Mouse (Mus musculus) cerebellum, adult 2 months (tissue): Measurements from ENCODE around the gene Mypop. TPM values are rescaled to one million over a fixed set of nuclear protein-coding genes. Genes with fewer than 3 reads are reported as not detected.
A peak's percentile ranks its signal among the peaks of the same experiment; 100 is the strongest.

Experiments used
- DNase-seq, 2 experiments: peaks; one replicate each; pipeline ENCODE4 v3.0.0; 2021
- H3K27ac ChIP-seq: fragments of 200-500 bp; 2 replicates; pipeline ENCODE4 v1.5.1; 2012; ENCODE audit warnings: low read length, control low read depth, inconsistent platforms; ENCODE audit not compliant: insufficient read depth
- H3K27me3 ChIP-seq: fragments of 200-500 bp; 2 replicates; pipeline ENCODE4 v1.6.1; 2012; ENCODE audit warnings: inconsistent platforms, mild to moderate bottlenecking, low read length, moderate library complexity; ENCODE audit not compliant: control insufficient read depth, insufficient read depth
- H3K4me1 ChIP-seq: fragments of 200-500 bp; 2 replicates; pipeline ENCODE4 v1.6.1; 2011; ENCODE audit warnings: low read length; ENCODE audit not compliant: control insufficient read depth, insufficient read depth
- H3K4me3 ChIP-seq: fragments of 200-500 bp; replicated peaks from 2 replicates; pipeline ENCODE3; 2011; ENCODE audit warnings: mild to moderate bottlenecking, low read depth, low read length, control low read depth; ENCODE audit not compliant: insufficient read depth
- CTCF ChIP-seq: fragments of 200-500 bp; IDR thresholded peaks from 2 replicates; pipeline ENCODE4 v1.5.1; 2011; ENCODE audit warnings: low read depth, mild to moderate bottlenecking, control low read depth, low read length, moderate library complexity, borderline replicate concordance; ENCODE audit not compliant: insufficient read depth
- POLR2A ChIP-seq: fragments of 200-500 bp; IDR thresholded peaks from 2 replicates; pipeline ENCODE4 v1.6.1; 2011; ENCODE audit warnings: low read length, control low read depth, borderline replicate concordance; ENCODE audit not compliant: insufficient read depth
- WGBS: fragments of 180-500 bp; shearing (Covaris S2); methylation state at CpG from one replicate; pipeline ENCODE4 v1.1.7; 2018; 5-methylcytosine and 5-hydroxymethylcytosine counted together
- polyA plus RNA-seq: library from polyadenylated mRNA; depleted of rRNA; stranded (reverse); fragments of >200 nt; gene quantifications from 2 replicates; pipeline ENCODE4 v1.2.3, GENCODE M21; 2012

Mypop gene
- polyA plus RNA-seq, 1 experiment = 55.3 TPM

- peaks cover 3% of the 10 kb centered on the region; the same call in 1 of the 2 replicates for H3K27me3 ChIP-seq
- 3% methylated on average over 30 of the region's 30 CpGs for WGBS
- peak; percentile 46 to 48 for DNase-seq
- no peaks in the 10 kb centered on the region for H3K4me1 ChIP-seq
- peak within 1 kb of the TSS; percentile 59 for H3K4me3 ChIP-seq
- no peak for TF ChIP-seq POLR2A
- TF ChIP-seq CTCF = no peak
- no peak within 1 kb of the TSS for H3K27ac ChIP-seq
These were observed 32.3 kb downstream of the Mypop start, which contains the start of gene Foxa3 for GRCm38 (mm10) chr7:19023357-19023814. Gene Foxa3, minus strand, starts transcription at chr7:19023538.

- no peak within 1 kb of the TSS for H3K27ac ChIP-seq
- TF ChIP-seq POLR2A = peak; percentile 56; the same call in 1 of the 2 replicates
- no peak for TF ChIP-seq CTCF
- peak within 1 kb of the TSS; percentile 59 for H3K4me3 ChIP-seq
- WGBS = under 1% methylated on average over 49 of the region's 50 CpGs
- DNase-seq = peak; percentile 93 to 96
- H3K27me3 ChIP-seq = peaks cover 3% of the 10 kb centered on the region; the same call in 1 of the 2 replicates
- H3K4me1 ChIP-seq = no peaks in the 10 kb centered on the region
These were observed 33.1 kb downstream of the Mypop start, which contains the start of gene Sympk for GRCm38 (mm10) chr7:19024096-19024506. Gene Sympk, plus strand, starts transcription at chr7:19024377.

GRCm38 (mm10) chr7:19024581-19025255 is 33.7 kb downstream of the Mypop start:
- 1% methylated on average over 36 of the region's 36 CpGs for WGBS
- TF ChIP-seq POLR2A (no peak), CTCF (no peak)
- no peak overlapping the region for H3K27ac ChIP-seq

GRCm38 (mm10) chr7:19028067-19028466 is 37.0 kb downstream of the Mypop start:
- no peak overlapping the region for H3K4me3 ChIP-seq
- H3K27me3 ChIP-seq = peaks cover 2% of the 10 kb centered on the region; the same call in 1 of the 2 replicates
- no peak for DNase-seq
- TF ChIP-seq POLR2A = no peak
- TF ChIP-seq CTCF = no peak
- H3K27ac ChIP-seq = no peak overlapping the region
- no peaks in the 10 kb centered on the region; the same call in 1 of the 2 replicates for H3K4me1 ChIP-seq

More at GRCm38 (mm10) chr7:19024581-19025255, 33.7 kb downstream of the Mypop start:
- Histone ChIP-seq H3K4me1 (no peaks in the 10 kb centered on the region), H3K27me3 (peaks cover 3% of the 10 kb centered on the region; the same call in 1 of the 2 replicates), H3K4me3 (peak overlapping the region; percentile 59)
- DNase-seq = peak in 1 of 2 experiments; percentile 38

GRCm38 (mm10) chr7:19029084-19029653 is 38.1 kb downstream of the Mypop start:
- H3K27me3 ChIP-seq = no peaks in the 10 kb centered on the region
- TF ChIP-seq CTCF (peak; percentile 79), POLR2A (no peak)
- no peak overlapping the region for H3K27ac ChIP-seq
- no peaks in the 10 kb centered on the region; the same call in 1 of the 2 replicates for H3K4me1 ChIP-seq
- WGBS = 57% methylated on average over 6 of the region's 6 CpGs
- DNase-seq = peak in 1 of 2 experiments; percentile 54
- no peak overlapping the region for H3K4me3 ChIP-seq

- no peaks in the 10 kb centered on the region for H3K27me3 ChIP-seq
- TF ChIP-seq CTCF = no peak
- TF ChIP-seq POLR2A = no peak
- no peak overlapping the region for H3K4me3 ChIP-seq
- DNase-seq = no peak
- H3K4me1 ChIP-seq = no peaks in the 10 kb centered on the region; the same call in 1 of the 2 replicates
- 27% methylated on average over 4 of the region's 4 CpGs for WGBS
- H3K27ac ChIP-seq = no peak overlapping the region
These were observed 40.6 kb downstream of the Mypop start for GRCm38 (mm10) chr7:19031641-19032040.

GRCm38 (mm10) chr7:19044616-19045015 is 53.6 kb downstream of the Mypop start:
- Histone ChIP-seq H3K4me3 (no peak overlapping the region), H3K27me3 (no peaks in the 10 kb centered on the region), H3K27ac (no peak overlapping the region), H3K4me1 (peaks cover 18% of the 10 kb centered on the region)
- TF ChIP-seq CTCF (no peak), POLR2A (no peak)
- WGBS = 98% methylated on average over 6 of the region's 6 CpGs
- no peak for DNase-seq
